Mouse (Mus musculus): ENCODE measurements around the gene Zc3h4. TPM values are rescaled to one million over a fixed set of nuclear protein-coding genes. Genes with fewer than 3 reads are reported as not detected.

The Zc3h4 gene
- polyA plus RNA-seq, 1 experiment, result 29.8 TPM

GRCm38 (mm10) chr7:16366133-16366646 lies 34.5 kb upstream of the Zc3h4 start:
- Histone ChIP-seq H3ac (ENCODE audit: control insufficient read depth, insufficient read length, low read depth) (no peak overlapping the region), H3K4me3 (ENCODE audit: insufficient read depth, poor library complexity, severe bottlenecking) (no peak overlapping the region), H3K27me3 (ENCODE audit: control insufficient read depth, insufficient read depth, insufficient read length) (no peaks in the 10 kb centered on the region), H3K36me3 (ENCODE audit: control insufficient read depth, insufficient read depth) (peaks cover 92% of the 10 kb centered on the region), H3K79me3 (ENCODE audit: low read depth) (peaks cover 29% of the 10 kb centered on the region), H3K79me2 (ENCODE audit: control insufficient read depth, insufficient read depth) (peaks cover 86% of the 10 kb centered on the region)
- TF ChIP-seq MYOG (IDR thresholded peaks at IDR 0.05; ENCODE audit: control insufficient read depth, extremely low read depth, insufficient read length) (no peak), USF1 (IDR thresholded peaks at IDR 0.05; ENCODE audit: low read depth) (no peak), CTCF (IDR thresholded peaks at IDR 0.05; ENCODE audit: control insufficient read depth, insufficient read depth, insufficient read length) (no peak), MYOD1 (IDR thresholded peaks at IDR 0.05; ENCODE audit: control insufficient read depth, insufficient read length, low read depth) (no peak), MAX (IDR thresholded peaks at IDR 0.05) (no peak), FOSL1 (IDR thresholded peaks at IDR 0.05; ENCODE audit: insufficient read depth, low read length, poor library complexity, severe bottlenecking) (no peak), CEBPB (IDR thresholded peaks at IDR 0.05; ENCODE audit: low read depth) (no peak)

DNA sequence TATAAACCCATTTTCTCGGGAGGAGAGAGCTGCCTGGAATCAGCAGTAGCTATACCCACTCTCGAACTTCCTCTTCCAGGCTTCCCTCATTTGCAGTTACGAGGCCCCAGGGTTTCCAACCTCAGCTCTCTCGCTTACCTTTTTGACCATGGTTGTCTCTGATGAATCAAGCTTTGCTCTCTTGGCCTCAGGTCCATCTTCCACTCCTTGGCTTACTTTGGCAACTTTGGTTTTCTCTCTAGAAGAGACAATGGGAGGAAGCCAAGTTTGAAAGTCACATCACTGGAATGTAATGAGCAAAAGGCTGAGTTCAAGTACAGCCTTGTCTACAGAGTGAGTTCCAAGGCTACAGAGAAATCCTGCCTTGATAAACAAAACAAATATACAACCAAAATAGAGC lies 34.0 kb upstream of the Zc3h4 start:
- peaks cover 85% of the 10 kb centered on the region for H3K79me2 ChIP-seq (ENCODE audit: control insufficient read depth, insufficient read depth)
- H3ac ChIP-seq (ENCODE audit: control insufficient read depth, insufficient read length, low read depth), result no peak overlapping the region
- H3K36me3 ChIP-seq (ENCODE audit: control insufficient read depth, insufficient read depth), result peaks cover 90% of the 10 kb centered on the region
- TF ChIP-seq MAX (IDR thresholded peaks at IDR 0.05), result no peak
- no peak for TF ChIP-seq CTCF (IDR thresholded peaks at IDR 0.05; ENCODE audit: control insufficient read depth, insufficient read depth, insufficient read length)
- TF ChIP-seq MYOG (IDR thresholded peaks at IDR 0.05; ENCODE audit: control insufficient read depth, extremely low read depth, insufficient read length), result no peak
- no peak for TF ChIP-seq MYOD1 (IDR thresholded peaks at IDR 0.05; ENCODE audit: control insufficient read depth, insufficient read length, low read depth)
- TF ChIP-seq FOSL1 (IDR thresholded peaks at IDR 0.05; ENCODE audit: insufficient read depth, low read length, poor library complexity, severe bottlenecking), result no peak
- no peak for TF ChIP-seq CEBPB (IDR thresholded peaks at IDR 0.05; ENCODE audit: low read depth)
- TF ChIP-seq USF1 (IDR thresholded peaks at IDR 0.05; ENCODE audit: low read depth), result no peak
- H3K4me3 ChIP-seq (ENCODE audit: insufficient read depth, poor library complexity, severe bottlenecking), result no peak overlapping the region
- H3K27me3 ChIP-seq (ENCODE audit: control insufficient read depth, insufficient read depth, insufficient read length), result no peaks in the 10 kb centered on the region
- peaks cover 26% of the 10 kb centered on the region for H3K79me3 ChIP-seq (ENCODE audit: low read depth)

- Histone ChIP-seq H3K27me3 (ENCODE audit: control insufficient read depth, insufficient read depth, insufficient read length) (no peaks in the 10 kb centered on the region), H3ac (ENCODE audit: control insufficient read depth, insufficient read length, low read depth) (no peak overlapping the region), H3K79me2 (ENCODE audit: control insufficient read depth, insufficient read depth) (peaks cover 87% of the 10 kb centered on the region), H3K36me3 (ENCODE audit: control insufficient read depth, insufficient read depth) (peaks cover 85% of the 10 kb centered on the region), H3K79me3 (ENCODE audit: low read depth) (peaks cover 17% of the 10 kb centered on the region), H3K4me3 (ENCODE audit: insufficient read depth, poor library complexity, severe bottlenecking) (no peak overlapping the region)
- TF ChIP-seq MYOG (IDR thresholded peaks at IDR 0.05; ENCODE audit: control insufficient read depth, extremely low read depth, insufficient read length) (no peak), CEBPB (IDR thresholded peaks at IDR 0.05; ENCODE audit: low read depth) (no peak), CTCF (IDR thresholded peaks at IDR 0.05; ENCODE audit: control insufficient read depth, insufficient read depth, insufficient read length) (no peak), MYOD1 (IDR thresholded peaks at IDR 0.05; ENCODE audit: control insufficient read depth, insufficient read length, low read depth) (no peak), MAX (IDR thresholded peaks at IDR 0.05) (no peak)
Measured at GRCm38 (mm10) chr7:16368835-16369234, 31.9 kb upstream of the Zc3h4 start.

GRCm38 (mm10) chr7:16370596-16370995 lies 30.1 kb upstream of the Zc3h4 start:
- Histone ChIP-seq H3K36me3 (ENCODE audit: control insufficient read depth, insufficient read depth) (peaks cover 80% of the 10 kb centered on the region), H3K79me3 (ENCODE audit: low read depth) (peaks cover 16% of the 10 kb centered on the region)
- TF ChIP-seq USF1 (IDR thresholded peaks at IDR 0.05; ENCODE audit: low read depth) (no peak), MYOD1 (IDR thresholded peaks at IDR 0.05; ENCODE audit: control insufficient read depth, insufficient read length, low read depth) (no peak), MYOG (IDR thresholded peaks at IDR 0.05; ENCODE audit: control insufficient read depth, extremely low read depth, insufficient read length) (no peak), CEBPB (IDR thresholded peaks at IDR 0.05; ENCODE audit: low read depth) (no peak), CTCF (IDR thresholded peaks at IDR 0.05; ENCODE audit: control insufficient read depth, insufficient read depth, insufficient read length) (no peak), MAX (IDR thresholded peaks at IDR 0.05) (no peak)

DNA sequence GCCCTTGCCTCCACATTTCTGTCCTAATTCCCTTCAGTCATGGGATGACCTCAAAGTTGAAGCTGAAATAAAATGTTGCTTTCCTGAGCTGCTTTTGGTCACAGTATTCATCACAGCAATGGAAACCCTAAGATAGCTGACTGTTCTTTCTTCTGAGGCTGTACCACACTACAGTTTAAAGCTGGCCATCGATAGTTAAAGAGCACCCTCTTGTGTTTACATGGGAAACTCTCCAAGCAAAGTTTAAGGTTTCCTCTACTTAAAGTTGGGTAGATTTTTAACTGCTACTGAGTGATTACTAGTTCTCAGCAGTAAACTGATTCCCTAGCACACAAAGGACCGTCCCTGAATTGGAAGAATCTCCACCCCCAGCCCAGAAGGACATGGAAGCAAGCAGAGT lies 27.0 kb upstream of the Zc3h4 start:
- TF ChIP-seq MYOG (IDR thresholded peaks at IDR 0.05; ENCODE audit: control insufficient read depth, extremely low read depth, insufficient read length) (no peak), USF1 (IDR thresholded peaks at IDR 0.05; ENCODE audit: low read depth) (no peak), MYOD1 (IDR thresholded peaks at IDR 0.05; ENCODE audit: control insufficient read depth, insufficient read length, low read depth) (no peak), CTCF (IDR thresholded peaks at IDR 0.05; ENCODE audit: control insufficient read depth, insufficient read depth, insufficient read length) (no peak), MAX (IDR thresholded peaks at IDR 0.05) (no peak)
- peaks cover 90% of the 10 kb centered on the region for H3K79me2 ChIP-seq (ENCODE audit: control insufficient read depth, insufficient read depth)
- H3K4me3 ChIP-seq (ENCODE audit: insufficient read depth, poor library complexity, severe bottlenecking), result no peak overlapping the region
- H3ac ChIP-seq (ENCODE audit: control insufficient read depth, insufficient read length, low read depth), result no peak overlapping the region
- peaks cover 29% of the 10 kb centered on the region for H3K79me3 ChIP-seq (ENCODE audit: low read depth)
- H3K27me3 ChIP-seq (ENCODE audit: control insufficient read depth, insufficient read depth, insufficient read length), result no peaks in the 10 kb centered on the region
- H3K36me3 ChIP-seq (ENCODE audit: control insufficient read depth, insufficient read depth), result peaks cover 79% of the 10 kb centered on the region

More at GRCm38 (mm10) chr7:16370596-16370995, 30.1 kb upstream of the Zc3h4 start:
- H3ac ChIP-seq (ENCODE audit: control insufficient read depth, insufficient read length, low read depth), result no peak overlapping the region
- no peaks in the 10 kb centered on the region for H3K27me3 ChIP-seq (ENCODE audit: control insufficient read depth, insufficient read depth, insufficient read length)
- H3K4me3 ChIP-seq (ENCODE audit: insufficient read depth, poor library complexity, severe bottlenecking), result no peak overlapping the region
- peaks cover 87% of the 10 kb centered on the region for H3K79me2 ChIP-seq (ENCODE audit: control insufficient read depth, insufficient read depth)

- H3K79me3 ChIP-seq (ENCODE audit: low read depth), result peaks cover 33% of the 10 kb centered on the region
- no peak overlapping the region for H3ac ChIP-seq (ENCODE audit: control insufficient read depth, insufficient read length, low read depth)
- peaks cover 90% of the 10 kb centered on the region for H3K79me2 ChIP-seq (ENCODE audit: control insufficient read depth, insufficient read depth)
- no peaks in the 10 kb centered on the region for H3K27me3 ChIP-seq (ENCODE audit: control insufficient read depth, insufficient read depth, insufficient read length)
- TF ChIP-seq CTCF (IDR thresholded peaks at IDR 0.05; ENCODE audit: control insufficient read depth, insufficient read depth, insufficient read length), result no peak
- no peak for TF ChIP-seq MYOG (IDR thresholded peaks at IDR 0.05; ENCODE audit: control insufficient read depth, extremely low read depth, insufficient read length)
- TF ChIP-seq FOSL1 (IDR thresholded peaks at IDR 0.05; ENCODE audit: insufficient read depth, low read length, poor library complexity, severe bottlenecking), result no peak
- H3K36me3 ChIP-seq (ENCODE audit: control insufficient read depth, insufficient read depth), result peaks cover 70% of the 10 kb centered on the region
- no peak overlapping the region for H3K4me3 ChIP-seq (ENCODE audit: insufficient read depth, poor library complexity, severe bottlenecking)
Measured at GRCm38 (mm10) chr7:16374989-16375388, 25.7 kb upstream of the Zc3h4 start.
